Mouse (Mus musculus): ENCODE results near the gene Gm20532.

DNA sequence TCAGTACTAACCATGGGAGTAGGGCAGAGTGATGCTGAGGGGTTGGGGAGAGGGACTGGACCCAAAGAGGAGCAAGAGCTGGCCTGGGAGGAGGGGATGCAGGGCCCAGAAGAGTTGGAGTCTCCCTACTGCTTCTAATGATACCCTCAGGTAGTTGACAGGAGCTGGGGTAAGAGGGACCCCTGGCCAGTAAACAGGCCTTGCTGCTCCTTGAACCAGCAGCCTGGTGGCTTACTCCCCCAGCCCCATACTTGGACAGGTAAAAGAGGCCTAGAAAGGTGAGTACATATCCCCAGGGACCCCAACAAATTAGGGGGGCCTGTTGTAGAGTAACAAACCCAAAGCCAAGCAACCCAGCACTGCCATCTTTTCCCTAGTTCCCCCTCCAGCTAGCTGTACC is 22.3 kb downstream of the Gm20532 start:
- no peak for TF ChIP-seq TAL1 (IDR thresholded peaks at IDR 0.05; ENCODE audit: low read length)
- TF ChIP-seq GATA1 (IDR thresholded peaks at IDR 0.05; ENCODE audit: low read length): no peak
